Mouse (Mus musculus) right cerebral cortex, adult 18-20 months (tissue): ENCODE results near the gene Slc41a2.
"Not testable (repeated sequence)": the region's sequence is repeated elsewhere in the genome, so short reads cannot be mapped to it uniquely, and the experiment has no call there.

Experiments used
- DNase-seq: peaks from one replicate; pipeline ENCODE4 v3.0.0; 2022; ENCODE audit warnings: mixed read lengths

Gene Slc41a2

DNA sequence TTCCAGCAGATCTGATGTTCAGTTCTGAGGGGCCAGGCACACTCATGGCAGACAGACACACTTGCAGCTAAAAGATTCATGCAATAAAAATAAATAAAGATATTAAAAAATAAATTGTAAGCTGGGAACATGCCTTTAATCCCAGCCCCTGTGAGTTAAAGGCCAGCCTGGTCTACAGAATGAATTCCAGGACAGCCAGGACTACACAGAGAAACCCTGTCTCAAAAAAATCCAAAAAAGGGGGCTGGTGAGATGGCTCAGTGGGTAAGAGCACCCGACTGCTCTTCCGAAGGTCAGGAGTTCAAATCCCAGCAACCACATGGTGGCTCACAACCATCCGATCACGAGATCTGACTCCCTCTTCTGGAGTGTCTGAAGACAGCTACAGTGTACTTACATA is 14.1 kb upstream of the Slc41a2 start:
- not testable (repeated sequence) for DNase-seq

DNA sequence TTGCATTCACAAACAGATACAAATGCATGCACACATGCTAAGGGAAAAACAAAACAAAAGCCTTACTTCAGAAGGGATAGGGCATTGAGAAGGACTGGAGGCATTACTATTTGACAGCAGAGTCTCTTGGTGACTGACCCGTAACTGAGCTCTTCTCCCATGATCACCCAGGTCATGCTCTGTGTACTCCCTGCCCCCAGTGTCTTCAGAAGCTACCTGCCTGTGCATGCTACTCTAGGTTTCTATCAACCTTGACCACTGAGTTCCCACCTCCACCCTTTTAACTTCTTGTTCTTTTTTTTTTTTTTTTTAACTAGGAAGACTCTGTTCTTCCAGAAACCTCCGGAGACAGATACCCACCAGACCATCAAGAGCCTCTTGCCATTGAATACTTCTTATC is 13.0 kb upstream of the Slc41a2 start:
- no peak for DNase-seq

DNA sequence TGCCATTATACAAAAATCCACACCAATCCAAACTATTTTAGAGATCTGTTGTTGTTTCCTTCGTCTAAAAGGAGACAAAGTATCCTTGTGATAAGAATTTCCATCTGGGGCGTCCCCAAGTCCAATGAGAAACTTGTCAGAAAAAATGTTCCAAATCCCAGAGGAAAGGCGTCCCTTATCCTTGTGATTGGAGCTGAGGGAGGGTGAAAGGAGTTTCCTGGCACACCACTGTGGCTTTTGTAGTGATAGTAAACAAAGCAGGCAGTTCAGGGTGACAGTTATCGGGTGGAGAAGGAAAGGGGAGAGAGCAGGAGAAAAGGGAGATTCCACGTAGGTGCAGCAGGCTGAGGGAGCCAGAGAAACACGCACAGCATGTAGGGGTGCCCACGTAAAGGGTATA is 9.8 kb upstream of the Slc41a2 start:
- no peak for DNase-seq

DNA sequence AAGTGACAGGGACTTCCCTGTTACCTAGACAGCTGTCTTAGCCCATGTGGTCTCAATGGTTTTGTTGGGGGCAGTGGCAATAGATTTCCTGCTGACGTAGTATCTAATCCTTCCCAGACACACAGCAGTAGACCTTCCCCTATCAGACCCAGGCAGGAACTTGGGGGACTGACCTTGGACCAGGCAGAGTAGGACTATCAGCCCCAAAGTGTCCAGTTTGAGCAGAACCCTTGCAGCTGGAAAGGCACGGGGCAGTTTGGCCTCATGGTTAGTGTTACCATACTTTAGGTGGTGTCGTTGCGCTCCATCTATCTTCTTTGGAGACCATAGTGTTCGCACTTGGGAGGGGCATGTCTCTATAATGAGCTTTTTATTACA is 8.7 kb upstream of the Slc41a2 start:
- no peak for DNase-seq

DNA sequence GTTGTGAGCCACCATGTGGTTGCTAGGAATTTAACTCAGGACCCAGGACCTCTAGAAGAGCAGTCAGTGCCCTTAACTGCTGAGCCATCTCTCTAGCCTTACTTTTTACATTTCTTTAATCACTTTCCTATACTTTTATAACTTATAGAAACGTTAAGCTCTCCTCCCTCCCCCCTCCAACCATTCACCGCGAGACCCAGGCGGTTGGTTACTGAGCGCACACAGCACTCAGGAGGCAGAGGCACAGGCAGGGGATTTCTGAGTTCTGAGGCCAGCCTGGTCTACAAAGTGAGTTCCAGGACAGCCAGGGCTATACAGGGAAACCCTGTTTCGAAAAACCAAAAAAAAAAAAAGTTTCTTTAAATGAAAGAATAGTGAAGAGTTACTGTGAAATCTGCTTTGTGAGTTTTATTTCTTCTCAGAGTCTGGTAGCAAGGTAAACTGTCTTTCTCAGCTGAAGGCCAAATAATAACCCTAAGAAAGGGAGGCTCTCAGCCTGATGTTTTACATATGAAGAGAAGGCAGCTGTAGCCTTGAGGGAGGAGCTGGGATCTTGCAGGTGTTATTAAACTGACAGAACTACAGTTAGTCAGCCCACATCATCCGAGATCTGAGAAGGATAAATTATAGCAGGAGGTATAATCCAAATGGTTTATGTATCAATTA is 8.1 kb upstream of the Slc41a2 start:
- DNase-seq: no peak

DNA sequence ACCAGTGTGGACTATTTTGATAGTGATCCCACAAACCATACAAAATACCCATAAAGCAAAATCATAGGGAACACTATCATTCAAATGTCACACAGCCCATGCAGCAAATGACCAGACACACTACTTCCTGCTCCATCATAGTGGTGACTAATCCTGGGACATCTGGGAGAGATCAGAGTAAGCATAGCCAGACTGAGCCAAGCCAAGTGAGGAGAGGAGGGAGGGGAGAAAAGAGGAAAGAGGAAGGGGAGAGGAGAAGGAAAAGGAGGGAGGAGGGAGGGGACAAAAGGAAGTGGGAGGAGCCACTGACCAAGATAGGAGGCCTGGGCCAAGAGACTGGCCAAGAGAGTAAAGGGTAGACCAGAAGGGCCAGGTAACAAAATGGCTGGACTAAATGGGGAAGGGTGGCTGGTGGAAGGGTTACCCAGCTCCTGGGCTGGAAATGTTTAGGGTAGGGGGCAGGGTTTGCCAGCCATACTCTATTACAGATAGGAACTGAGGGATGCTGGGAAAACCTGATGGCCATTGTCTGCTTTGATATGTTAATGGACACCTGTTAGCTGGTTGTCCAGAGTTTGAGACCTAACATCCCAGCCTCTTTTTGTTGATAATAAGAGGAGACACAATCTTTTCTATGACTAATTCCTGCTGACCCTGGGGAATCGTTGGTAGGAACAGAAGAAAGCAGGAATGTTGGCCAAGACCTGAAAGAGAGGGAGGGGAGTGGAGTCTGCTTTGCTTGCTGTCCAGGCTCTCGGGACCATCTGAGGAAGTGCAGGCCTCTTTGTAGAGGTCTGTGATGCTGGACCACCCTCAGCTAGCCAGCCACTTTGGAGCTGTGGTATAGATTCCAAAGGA is 6.4 kb upstream of the Slc41a2 start:
- no peak for DNase-seq

DNA sequence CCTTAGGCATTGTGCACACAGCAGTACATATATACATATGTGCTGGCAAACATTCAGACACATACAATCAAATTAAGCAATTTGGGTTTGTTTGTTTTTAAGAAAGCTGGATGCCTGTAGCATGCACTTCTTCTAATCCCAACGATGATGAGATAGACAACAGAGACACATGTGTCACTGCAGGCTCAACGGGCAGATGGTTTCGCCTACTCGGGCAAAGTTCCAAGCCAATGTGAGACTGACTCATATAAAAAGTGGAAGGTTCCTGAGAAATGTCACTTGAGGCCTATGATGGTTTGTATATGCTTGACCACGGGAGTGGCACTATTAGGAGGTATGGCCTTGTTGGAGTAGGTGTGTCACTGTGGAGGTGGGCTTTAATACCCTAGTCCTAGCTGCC is 5.5 kb upstream of the Slc41a2 start:
- DNase-seq: peak; percentile 40

DNA sequence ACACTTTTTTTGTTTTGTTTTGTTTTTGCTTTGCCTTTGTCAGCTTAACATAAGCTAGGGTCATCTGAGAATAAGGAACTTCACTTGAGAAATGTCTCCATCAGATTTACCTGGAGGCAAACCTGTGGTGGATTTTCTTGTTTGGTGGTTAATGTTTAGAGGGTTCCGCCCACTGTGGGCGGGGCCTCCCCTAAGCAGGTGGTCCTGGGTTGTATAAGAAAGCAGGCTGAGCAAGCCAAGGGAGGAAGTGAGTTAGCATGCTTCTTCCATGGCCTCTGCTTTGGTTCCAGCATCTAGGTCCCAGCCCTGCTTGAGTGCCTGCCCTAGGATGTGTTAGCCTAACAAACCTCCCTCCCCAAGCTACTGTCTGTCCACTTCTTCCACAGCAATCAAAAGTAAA is 3.5 kb upstream of the Slc41a2 start:
- DNase-seq: no peak

DNA sequence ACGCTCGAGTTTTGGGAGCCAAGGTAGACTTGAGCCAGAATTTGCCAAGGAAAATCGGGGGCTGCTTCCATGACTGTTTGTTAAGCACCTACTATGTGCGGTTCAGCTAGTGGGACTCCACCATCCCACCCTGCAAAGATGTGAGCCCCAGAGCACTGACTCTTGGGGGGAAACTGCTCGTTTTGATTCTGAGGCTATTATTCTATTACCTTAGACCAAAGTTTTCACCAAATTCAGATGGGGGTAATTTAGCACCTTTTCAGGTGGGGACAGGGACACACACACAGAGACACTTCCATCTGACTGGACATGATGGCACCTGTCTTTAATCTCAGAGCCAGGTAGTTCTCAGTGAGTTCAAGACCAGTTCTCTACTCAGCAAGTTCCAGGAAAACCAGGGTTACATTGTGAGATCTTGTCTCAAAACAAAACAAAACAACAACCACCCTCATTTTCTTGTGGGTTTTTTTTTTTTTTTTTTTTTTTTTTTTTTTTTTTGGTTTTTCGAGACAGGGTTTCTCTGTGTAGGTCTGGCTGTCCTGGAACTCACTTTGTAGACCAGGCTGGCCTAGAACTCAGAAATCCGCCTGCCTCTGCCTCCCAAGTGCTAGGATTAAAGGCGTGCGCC is 403 bp upstream of the Slc41a2 start:
- no peak for DNase-seq

DNA sequence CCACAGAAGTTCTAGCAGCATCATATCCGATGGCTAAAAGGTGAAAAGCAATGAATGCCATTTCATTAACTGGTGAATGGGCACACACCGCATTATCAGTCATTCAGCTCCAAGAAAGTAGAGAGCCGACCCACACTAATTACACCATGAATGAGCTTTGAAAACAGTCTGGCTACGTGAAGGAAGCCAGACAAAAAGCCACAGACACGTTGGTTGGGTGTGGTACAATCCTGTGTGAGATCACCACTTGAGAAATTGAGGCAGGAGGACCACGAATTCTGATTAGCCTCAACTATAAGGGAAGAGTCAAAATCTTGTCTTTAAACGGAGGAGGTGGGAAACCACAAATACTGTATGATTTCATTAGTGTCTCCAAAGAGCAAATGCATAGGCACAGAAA is 1.3 kb downstream of the Slc41a2 start:
- DNase-seq: no peak

DNA sequence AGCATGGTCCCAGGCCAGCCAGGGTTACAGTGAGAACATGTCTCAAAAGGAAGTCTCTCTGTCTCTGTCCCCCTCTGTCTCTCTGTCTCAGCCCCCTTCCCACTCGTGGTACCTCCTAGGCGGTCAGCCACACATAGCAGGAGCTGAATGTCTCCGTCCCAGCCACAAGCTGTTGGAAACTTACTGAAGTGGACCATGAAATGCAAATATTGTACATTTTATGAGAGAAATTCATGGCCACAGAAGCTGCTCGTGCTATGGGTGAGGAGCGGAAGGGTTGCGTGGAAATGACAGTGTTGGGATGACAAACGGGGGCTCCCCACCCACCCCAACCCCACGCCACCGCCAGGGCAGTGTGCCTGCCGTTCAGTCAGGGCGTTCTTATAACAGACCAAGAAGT is 5.1 kb downstream of the Slc41a2 start:
- DNase-seq: no peak

DNA sequence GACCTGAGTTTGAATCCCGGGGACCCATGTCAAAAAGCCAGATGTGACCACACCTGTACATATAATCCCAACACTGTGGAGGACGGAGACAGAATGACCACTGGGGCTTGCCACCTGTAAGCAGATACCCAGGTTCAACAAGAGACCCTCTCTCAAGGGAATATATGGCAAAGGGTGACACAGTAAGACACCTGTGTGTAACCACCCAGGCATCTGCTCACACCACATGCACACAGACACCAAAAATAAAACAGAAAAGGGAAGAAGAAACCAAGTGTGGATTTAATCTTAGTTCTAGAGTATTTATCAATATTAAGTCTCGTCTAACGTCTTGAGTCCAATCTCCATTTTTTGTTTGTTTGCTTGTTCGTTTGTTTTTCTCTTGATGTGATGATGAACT is 5.9 kb downstream of the Slc41a2 start:
- no peak for DNase-seq

DNA sequence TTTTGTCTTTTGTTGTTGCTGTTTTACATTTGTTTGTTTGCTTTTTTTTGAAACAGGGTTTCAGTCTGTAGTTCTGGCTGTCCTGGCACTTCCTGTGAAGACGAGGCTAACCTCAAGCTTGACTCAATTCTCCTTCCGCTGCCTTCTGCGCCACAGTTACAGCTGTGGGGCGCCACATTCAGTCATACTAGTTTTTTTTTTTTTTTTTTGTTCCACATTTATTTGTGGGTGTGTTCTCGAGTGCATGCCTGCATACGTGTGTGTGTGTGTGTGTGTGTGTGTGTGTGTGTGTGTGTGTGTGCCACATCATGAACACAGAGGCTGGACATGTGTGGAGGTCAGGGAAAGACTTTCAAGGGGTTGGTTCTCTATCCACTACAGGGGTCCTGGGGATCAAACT is 7.3 kb downstream of the Slc41a2 start:
- no peak for DNase-seq

DNA sequence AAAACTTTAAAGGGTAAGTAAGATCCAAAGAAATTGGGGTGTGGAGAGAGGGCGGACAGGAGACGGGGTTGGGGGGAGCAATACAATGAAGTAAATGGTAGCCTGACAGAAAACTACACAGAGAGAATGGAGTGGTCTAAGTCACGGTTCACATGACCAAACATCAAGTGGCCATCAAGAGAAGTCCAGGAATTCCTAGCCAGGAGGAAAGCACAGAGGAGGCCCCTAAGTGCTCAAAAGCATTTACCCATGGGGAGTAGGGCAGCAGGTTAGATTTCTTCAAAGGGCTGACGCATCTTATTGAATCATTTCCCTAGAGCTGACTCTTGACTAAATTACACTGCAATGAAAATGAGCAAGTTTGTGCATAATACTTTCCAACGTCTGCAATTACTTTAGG is 8.9 kb downstream of the Slc41a2 start:
- DNase-seq: no peak

DNA sequence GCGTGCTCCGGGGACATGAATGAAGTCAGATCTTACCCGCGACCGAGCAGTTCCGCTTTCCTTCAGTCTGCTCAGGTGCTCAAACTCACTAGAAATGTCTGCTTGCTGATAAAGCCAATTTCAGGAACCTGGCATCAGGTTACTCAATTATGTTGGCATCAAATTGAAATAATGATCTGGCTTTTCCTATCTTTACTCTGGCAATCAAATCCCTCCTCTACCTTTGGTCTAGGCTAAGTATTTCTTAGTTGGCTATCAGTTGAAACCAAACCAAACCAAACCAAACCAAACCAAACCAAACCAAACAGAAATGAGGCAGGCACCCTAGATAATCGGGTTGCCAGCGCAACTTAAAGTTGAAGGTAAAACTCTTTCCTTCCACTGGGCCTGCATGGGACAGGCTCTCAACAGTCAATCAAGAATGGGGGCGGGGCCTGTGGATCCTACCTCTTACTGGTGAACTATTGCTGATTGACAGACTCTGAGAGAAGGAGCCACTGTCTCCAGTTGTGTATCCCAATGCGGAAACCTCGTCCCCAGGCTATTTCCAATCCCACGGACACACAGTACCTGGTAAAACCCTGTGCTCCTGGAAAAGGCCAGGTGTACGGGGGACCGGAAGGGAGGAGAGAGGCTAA is 10.9 kb downstream of the Slc41a2 start:
- no peak for DNase-seq

DNA sequence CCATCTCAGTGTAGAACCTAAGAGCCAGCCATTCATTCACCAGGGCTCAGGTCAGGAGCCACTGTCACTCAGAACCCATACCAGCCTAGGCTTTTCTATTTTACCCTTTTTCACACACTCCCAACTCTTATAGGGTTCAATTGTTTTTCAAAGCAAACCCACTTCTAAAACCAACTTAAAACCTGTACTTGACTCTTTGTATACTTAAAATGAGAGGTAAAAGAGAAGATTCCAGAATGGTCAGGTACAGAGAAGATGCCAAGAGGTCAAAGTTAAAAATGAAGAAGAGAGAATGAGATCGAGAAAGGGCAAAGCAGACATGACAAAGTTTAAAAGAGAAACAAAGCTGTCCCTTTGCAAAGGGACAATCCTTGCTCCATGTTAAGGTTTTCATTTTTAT is 11.8 kb downstream of the Slc41a2 start:
- no peak for DNase-seq

DNA sequence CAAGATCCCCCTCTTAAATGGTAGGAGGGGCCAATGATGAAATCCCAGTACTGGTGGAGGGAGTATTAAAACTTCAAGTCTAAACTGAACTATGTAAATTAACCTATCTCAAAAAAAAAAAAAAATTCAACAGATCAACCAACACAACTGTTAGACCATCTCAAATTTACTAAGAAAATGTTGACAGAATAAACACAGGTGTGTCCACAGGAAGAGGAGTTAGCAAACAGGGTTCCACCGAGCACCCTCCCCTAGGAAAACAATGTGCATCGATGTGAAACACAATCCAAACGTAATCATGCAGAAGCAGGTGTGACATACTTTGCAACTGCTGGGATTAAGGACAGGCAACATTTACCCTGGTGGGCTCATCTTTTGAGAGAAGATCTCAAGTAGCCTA is 12.8 kb downstream of the Slc41a2 start:
- DNase-seq: no peak

DNA sequence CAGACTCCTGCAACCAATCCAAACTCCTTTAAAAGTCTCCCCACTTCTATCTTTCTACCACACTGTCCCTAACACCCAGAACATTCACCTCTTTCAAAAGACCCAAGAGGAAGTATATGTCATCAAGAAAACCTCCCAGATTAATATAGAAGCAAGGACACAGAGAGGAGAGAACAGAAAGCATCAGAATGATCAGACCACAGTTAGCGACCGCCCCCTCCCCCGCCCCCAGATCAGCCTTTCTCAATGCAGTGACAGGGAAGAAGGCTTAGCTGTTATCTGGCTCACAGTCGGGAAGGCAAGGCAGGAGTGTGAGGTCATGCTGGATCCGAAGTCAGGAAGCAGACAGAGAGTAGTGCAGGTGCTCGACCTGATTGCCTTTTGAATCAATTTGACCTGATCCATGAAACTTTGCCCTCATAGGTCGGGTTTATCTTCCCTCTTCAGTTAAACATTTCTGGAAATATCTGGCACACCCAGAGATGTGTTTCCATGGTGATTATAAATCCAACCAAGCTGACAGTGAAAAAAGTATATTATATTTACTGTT is 15.1 kb downstream of the Slc41a2 start:
- DNase-seq: no peak

DNA sequence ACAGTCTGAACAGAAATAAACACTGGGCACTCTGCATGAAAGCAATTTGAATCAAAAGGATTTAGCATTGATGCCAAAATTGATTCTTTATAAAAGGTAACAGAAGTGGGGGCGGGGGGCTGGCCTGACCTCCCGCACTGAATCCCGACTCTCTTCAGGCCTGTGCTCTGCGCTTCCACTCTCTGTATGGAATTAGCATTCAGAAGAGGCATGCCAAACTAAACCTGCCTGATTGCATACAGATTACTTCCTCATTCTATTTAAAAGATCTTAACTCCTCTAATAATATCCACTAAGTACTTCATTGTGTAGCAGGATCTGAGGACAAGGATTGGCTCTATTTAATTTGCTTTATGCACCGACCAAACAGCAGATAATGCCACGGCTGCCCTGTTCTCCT is 16.2 kb downstream of the Slc41a2 start:
- DNase-seq: no peak

DNA sequence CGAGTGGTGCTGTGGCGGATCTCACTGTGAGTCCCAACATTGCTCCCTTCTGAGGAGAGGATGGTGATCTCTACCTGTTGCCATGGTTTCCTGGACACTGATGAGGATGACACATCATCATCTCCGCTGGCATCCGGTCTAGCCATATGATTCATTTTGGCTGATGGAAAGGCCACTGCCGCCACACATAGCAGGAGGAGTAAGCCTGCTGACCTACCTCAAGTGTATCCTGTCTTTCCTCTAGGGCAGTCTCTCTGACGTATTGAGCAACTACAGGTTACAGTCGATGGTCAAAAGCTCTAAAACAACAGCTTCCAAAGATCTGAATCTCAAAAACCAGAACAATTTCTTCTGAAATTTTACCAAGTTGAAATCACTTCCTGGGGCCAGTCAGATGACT is 16.8 kb downstream of the Slc41a2 start:
- no peak for DNase-seq

DNA sequence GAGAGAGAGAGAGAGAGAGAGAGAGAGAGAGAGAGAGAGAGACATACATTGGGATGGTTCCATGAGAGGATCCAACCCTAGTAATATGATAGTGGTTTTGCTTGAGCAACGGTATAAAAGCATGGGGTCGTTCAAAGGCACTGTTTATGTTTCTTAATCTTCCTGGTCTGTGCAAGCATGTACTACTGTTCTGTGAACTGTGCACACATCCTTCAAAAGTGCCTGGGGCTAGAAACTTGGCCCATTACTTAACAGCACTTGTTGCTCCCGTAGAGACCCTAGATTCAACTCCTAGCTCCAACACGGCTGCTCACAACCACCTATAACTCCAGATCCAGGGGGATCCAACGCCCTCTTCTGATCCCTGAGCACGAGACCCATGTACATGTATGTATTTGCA is 17.3 kb downstream of the Slc41a2 start:
- DNase-seq: no peak

DNA sequence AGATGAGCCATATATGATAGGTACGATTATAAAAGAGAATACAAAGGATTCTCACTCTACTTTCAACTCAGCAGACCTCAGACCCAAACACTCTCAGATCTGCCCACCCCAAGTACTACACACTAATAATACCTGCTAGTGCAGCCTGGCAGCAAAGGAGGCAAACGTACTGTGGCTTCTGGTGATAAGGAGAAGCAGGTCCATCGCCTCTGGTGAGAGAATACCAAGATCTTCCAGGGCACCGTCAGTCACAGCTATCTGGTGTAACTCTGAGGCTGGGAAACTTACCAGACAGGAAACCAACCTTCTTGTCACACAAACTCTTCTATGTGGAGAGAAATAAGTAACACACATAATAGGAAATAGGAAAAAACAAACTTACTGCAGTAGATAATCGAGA is 24.6 kb downstream of the Slc41a2 start:
- DNase-seq: no peak

DNA sequence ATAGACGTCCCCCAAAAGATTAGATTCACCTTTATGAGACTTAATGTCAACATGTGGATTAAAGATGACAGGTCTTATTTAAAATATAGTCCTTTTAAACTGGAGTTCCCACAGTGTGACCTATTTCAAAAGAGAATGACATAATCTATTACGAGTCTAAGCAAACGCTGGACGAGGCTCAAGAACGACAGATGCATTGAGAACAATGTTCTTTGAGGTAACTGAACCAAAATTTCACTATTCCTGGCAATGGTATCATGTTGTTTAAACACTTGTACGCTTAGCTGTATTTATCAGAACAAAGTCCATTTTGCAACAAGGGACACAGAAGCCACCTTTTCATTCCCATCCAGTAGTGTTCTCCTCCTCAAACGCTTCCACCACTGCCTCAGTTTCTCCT is 27.3 kb downstream of the Slc41a2 start:
- no peak for DNase-seq

DNA sequence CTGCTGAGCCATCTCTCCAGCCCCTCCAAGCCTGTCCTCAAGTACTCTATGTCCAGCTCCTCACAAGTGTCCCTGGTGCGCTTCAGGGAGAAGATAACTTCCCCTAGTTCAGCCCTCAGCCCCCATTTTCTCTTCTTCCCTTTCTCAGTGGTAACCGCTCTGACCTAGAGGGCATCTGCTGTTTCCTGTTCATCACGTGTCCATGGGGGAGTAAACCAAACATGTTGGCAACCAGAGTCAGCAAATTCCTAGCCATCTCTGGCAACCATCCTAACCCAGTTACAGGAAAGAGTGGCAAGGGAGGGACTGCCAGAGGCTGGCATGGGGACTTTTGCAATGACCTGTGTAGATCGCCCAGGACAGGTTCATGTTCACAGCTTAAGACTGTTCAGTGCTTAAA is 36.0 kb downstream of the Slc41a2 start:
- DNase-seq: no peak
